Mouse (Mus musculus) kidney, embryonic 16.5 days (tissue): ENCODE results near the gene Orc1. TPM values are rescaled to one million over a fixed set of nuclear protein-coding genes. Genes with fewer than 3 reads are reported as not detected.

Source experiments
- ATAC-seq: fragments of 200-750 bp; cut with Nextera tagmentation; 2 replicates; pipeline ENCODE4 v1.8.0; 2017; ENCODE audit warnings: moderate TSS enrichment; ENCODE audit not compliant: low FRiP score, low TSS enrichment
- H3K27ac ChIP-seq: fragments of 300-500 bp; sonication (generic); 2 replicates; pipeline ENCODE4 v1.5.1; 2014; ENCODE audit warnings: low read length
- H3K27me3 ChIP-seq: fragments of 300-500 bp; sonication (generic); 2 replicates; pipeline ENCODE4 v1.6.1; 2014; ENCODE audit warnings: low read length, control low read depth, mixed read lengths; ENCODE audit not compliant: insufficient read depth
- H3K36me3 ChIP-seq: fragments of 300-500 bp; sonication (generic); 2 replicates; pipeline ENCODE4 v1.6.1; 2014; ENCODE audit warnings: low read length, control low read depth, mixed read lengths; ENCODE audit not compliant: insufficient read depth
- H3K4me1 ChIP-seq: fragments of 300-500 bp; sonication (generic); 2 replicates; pipeline ENCODE4 v1.6.1; 2014; ENCODE audit warnings: low read length, control low read depth, mixed read lengths; ENCODE audit not compliant: insufficient read depth
- H3K4me2 ChIP-seq: fragments of 300-500 bp; sonication (generic); replicated peaks from 2 replicates; pipeline ENCODE4 v1.6.1; 2014; ENCODE audit warnings: low read depth, low read length
- H3K4me3 ChIP-seq: fragments of 300-500 bp; sonication (generic); 2 replicates; pipeline ENCODE4 v1.5.1; 2014; ENCODE audit warnings: mild to moderate bottlenecking, low read length
- H3K9ac ChIP-seq: fragments of 300-500 bp; sonication (generic); replicated peaks from 2 replicates; pipeline ENCODE4 v1.6.1; 2014; ENCODE audit warnings: low read length
- H3K9me3 ChIP-seq: fragments of 300-500 bp; sonication (generic); 2 replicates; pipeline ENCODE4 v1.6.1; 2016; ENCODE audit warnings: low read length, control low read depth
- WGBS: fragments of 180-500 bp; shearing (Covaris S2); extraction: QIAGEN DNeasy Blood & Tissue Kit; methylation state at CpG from one replicate; pipeline ENCODE4 v1.1.7; 2014; 5-methylcytosine and 5-hydroxymethylcytosine counted together
- polyA plus RNA-seq: library from polyadenylated mRNA; unstranded; fragments of >200 nt; fragmentation: Nextera tagmentation; extraction: Ambion mirVana; gene quantifications from 2 replicates; pipeline ENCODE4 v1.2.1, GENCODE M21; 2015

Gene Orc1
- polyA plus RNA-seq = 9.7 and 10.4 TPM in 2 replicates

DNA sequence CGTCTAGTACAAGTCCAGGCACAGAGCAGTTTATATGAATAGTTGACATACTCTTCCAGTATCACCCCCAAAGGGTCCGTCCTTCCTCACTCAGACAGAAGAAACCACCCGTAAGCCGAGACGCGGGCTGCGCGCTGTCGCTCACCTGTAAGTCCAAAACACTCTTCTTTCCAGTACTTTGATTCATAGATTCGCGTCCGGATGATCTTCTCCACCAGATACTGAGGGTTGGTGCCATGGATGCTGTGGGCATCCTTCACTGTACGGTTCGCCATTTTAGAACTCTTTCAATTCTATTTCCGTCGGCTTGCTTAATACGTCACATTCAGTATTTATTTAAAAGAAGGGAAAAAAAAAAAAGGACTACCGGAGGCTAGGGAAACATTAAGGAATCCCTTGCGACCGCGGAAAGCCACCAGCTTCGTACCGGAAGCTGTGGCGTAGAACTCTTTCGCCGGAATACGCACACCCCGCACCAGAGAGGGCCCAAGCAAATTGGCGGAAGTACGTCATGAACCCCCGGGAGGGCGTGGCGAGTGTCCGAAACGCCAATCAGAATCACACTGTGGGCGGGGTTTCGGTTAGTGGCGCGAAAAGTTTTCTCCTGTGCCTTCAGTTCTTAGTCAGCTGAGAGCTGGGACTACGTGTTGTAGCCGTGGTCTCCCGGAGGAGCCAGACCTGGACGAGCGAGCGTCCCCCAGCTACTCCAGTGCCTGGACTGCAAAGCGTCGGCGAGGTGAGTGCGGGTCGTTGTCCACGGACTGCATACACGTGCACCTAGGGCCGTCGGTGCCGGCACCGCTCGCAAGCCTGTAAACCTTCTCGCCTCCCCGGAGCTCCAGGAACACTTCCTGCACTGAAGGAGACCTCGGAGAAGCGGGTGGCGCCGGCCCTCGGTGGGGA is at the start of gene Orc1, which contains the start of gene Prpf38a:
Orc1 (plus strand) TSS at position 584 of the 903 bp plus-strand sequence.
Prpf38a (minus strand) TSS at position 497 of the 903 bp plus-strand sequence.
- H3K27me3 ChIP-seq = no peaks in the 10 kb centered on the region
- H3K4me3 ChIP-seq = peak within 1 kb of the TSS; percentile 99
- H3K4me1 ChIP-seq = peaks cover 23% of the 10 kb centered on the region
- H3K9ac ChIP-seq = peak within 1 kb of the TSS; percentile 88
- H3K27ac ChIP-seq = peak within 1 kb of the TSS; percentile 82
- peak within 1 kb of the TSS; percentile 90 for H3K4me2 ChIP-seq
- peak; percentile 98 for ATAC-seq
- H3K36me3 ChIP-seq = peaks cover 9% of the 10 kb centered on the region
- H3K9me3 ChIP-seq = no peaks in the 10 kb centered on the region
- under 1% methylated on average over 64 of the region's 64 CpGs for WGBS

DNA sequence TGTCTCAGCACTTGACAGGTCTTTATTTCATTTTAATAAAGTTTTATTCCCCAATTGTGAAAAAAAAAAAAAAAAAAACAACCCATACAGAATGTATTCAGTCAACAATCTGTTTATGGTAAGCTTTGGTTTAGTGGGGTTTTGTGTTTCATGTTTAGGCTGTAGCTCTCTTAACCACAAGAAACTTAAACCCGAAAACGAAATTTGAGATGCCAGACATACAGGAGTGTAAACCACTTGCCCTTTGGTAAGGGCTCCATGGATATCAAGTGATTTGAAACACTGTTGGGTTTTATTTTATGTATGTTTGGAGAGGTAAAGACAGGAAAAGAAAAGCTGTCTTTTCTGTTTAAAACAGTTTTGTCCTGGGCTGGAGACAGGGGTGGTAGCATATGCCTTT is 39.5 kb upstream of the Orc1 start:
- no peaks in the 10 kb centered on the region for H3K9me3 ChIP-seq
- no peak overlapping the region for H3K4me2 ChIP-seq
- 65% methylated on average over 2 of the region's 2 CpGs for WGBS
- H3K9ac ChIP-seq = no peak overlapping the region
- no peak overlapping the region for H3K27ac ChIP-seq
- no peaks in the 10 kb centered on the region for H3K27me3 ChIP-seq
- no peaks in the 10 kb centered on the region for H3K4me1 ChIP-seq
- ATAC-seq = no peak
- H3K36me3 ChIP-seq = peaks cover 10% of the 10 kb centered on the region; the same call in 1 of the 2 replicates
- H3K4me3 ChIP-seq = no peak overlapping the region

DNA sequence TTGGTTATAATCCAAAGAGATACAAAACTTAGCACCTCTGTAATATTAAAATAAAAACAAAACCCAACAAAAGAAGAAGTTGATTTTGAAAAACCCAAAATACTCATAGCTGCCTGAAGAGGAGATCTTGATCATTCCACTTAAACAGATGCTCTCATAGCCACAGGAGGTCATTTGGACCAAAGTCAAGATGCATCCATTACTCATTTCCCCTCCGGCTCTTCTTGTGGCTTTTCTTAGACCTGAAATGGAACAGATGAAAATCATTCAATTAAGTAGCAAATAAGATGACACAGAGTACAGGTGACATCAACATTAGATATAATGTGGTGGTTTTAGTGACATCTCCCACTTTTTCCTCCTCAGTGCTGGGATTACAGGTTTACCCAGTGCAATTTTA is 14.2 kb upstream of the Orc1 start:
- Histone ChIP-seq H3K4me1 (no peaks in the 10 kb centered on the region), H3K4me3 (no peak overlapping the region), H3K27ac (no peak overlapping the region), H3K4me2 (no peak overlapping the region), H3K9ac (no peak overlapping the region), H3K9me3 (no peaks in the 10 kb centered on the region), H3K36me3 (peaks cover 47% of the 10 kb centered on the region), H3K27me3 (no peaks in the 10 kb centered on the region)
- WGBS = 67% methylated on average over 1 of the region's 1 CpGs
- no peak for ATAC-seq

DNA sequence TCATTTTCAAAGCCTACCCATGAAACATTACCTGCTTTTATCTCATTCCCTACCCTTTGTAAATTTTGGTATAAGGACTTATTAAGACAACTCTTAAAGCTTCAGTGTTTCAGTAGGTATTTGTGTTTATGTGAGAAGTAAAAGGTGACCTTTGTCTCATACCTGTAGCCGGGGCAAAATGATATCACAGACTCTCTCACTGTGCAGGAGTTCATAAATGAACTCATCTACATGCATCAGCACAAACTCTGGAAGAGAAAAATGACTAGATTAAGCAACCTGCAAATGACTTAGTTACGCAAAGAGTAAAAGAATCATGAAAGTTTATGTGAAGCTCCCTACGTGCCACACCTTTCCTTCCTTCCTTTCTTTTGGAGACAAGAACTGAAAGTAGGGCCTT is 6.6 kb upstream of the Orc1 start:
- Histone ChIP-seq H3K4me2 (no peak overlapping the region), H3K4me1 (peaks cover 5% of the 10 kb centered on the region), H3K9me3 (no peaks in the 10 kb centered on the region), H3K4me3 (no peak overlapping the region), H3K36me3 (peaks cover 43% of the 10 kb centered on the region), H3K27me3 (no peaks in the 10 kb centered on the region), H3K27ac (no peak overlapping the region), H3K9ac (no peak overlapping the region)
- ATAC-seq = no peak
- WGBS = 95% methylated on average over 3 of the region's 3 CpGs

DNA sequence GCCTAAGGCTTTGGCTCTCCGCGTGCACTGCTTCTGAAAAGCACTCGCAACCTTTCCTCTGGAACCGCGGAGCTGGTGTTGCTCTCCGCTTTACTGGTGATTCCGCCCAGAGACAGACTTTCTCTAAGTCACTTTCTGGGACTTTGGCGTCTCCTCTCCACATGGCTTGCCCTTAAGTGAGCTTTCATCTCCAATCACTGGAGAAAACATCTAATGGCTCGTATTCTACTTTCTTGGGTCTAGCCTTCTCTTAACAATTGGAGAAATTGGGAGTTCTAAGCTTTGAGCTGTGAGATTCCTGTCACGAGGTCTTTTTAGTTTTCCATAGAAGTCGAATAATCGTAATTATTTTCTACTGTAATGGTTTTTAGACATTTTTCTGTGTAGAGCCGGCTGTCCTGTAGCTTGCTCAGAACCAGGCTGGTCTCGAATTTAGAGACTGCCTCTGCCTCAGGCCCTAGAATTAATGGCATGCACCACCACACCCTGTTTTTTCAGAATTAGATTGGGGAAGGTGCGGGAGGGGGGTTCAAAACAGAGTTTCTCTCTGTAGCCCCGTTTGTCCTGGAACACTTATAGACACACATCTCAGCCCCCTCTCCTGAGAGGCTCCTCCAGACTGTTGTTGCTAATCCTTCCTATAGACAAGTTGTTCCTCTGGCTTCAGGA is 654 bp downstream of the Orc1 start:
- H3K4me1 ChIP-seq = peaks cover 23% of the 10 kb centered on the region
- H3K9ac ChIP-seq = peak overlapping the region; percentile 84
- WGBS = under 1% methylated on average over 16 of the region's 16 CpGs
- peak overlapping the region; percentile 99 for H3K4me3 ChIP-seq
- H3K4me2 ChIP-seq = peak overlapping the region; percentile 90
- H3K27ac ChIP-seq = peak overlapping the region; percentile 79
- no peaks in the 10 kb centered on the region for H3K9me3 ChIP-seq
- ATAC-seq = no peak
- H3K27me3 ChIP-seq = no peaks in the 10 kb centered on the region
- peaks cover 7% of the 10 kb centered on the region for H3K36me3 ChIP-seq

DNA sequence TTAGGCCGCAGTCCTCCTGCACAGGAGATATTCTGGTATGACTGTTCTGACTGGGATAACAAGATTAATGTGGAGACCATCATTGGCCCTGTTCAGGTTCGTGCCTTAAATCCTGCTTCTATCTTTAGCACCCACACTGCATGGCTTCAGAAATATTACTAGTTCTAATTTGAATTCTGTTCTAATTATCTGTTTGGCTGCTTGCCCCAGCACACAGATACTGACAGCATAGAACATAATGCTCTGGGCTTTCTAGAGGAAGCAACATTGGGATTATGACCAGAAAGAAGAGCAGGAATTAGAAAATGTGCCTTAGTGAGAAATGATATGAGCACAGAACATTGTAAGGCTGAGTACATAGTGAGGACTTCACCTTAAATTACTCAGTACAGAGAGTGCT is 14.2 kb downstream of the Orc1 start:
- Histone ChIP-seq H3K27ac (no peak overlapping the region), H3K9me3 (no peaks in the 10 kb centered on the region), H3K4me2 (no peak overlapping the region), H3K4me3 (no peak overlapping the region), H3K27me3 (no peaks in the 10 kb centered on the region), H3K4me1 (no peaks in the 10 kb centered on the region), H3K36me3 (peaks cover 4% of the 10 kb centered on the region; the same call in 1 of the 2 replicates), H3K9ac (no peak overlapping the region)
- WGBS = 89% methylated on average over 2 of the region's 2 CpGs
- no peak for ATAC-seq

DNA sequence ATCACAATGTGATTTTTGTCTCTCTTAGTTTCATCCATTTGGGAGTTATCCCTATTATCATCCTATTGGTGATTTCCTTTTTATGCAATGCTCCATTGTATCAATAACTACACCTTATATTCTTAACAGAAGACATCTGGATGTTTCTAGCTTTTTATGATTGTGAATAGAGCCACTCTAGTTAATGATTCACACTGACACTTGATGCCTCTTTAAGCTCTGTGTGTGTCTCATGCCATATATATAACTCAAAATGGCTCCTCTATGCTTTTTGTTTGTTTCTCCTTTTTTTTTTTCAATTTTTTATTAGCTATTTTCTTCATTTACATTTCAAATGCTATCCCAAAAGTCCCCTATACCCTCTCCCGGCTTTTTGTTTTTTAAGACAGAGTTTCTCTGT is 16.6 kb downstream of the Orc1 start:
- peaks cover 11% of the 10 kb centered on the region; the same call in 1 of the 2 replicates for H3K36me3 ChIP-seq
- 90% methylated on average over 1 of the region's 1 CpGs for WGBS
- H3K4me2 ChIP-seq = no peak overlapping the region
- H3K4me1 ChIP-seq = no peaks in the 10 kb centered on the region
- no peaks in the 10 kb centered on the region for H3K27me3 ChIP-seq
- ATAC-seq = no peak
- H3K27ac ChIP-seq = no peak overlapping the region
- no peak overlapping the region for H3K9ac ChIP-seq
- no peaks in the 10 kb centered on the region for H3K9me3 ChIP-seq
- no peak overlapping the region for H3K4me3 ChIP-seq

DNA sequence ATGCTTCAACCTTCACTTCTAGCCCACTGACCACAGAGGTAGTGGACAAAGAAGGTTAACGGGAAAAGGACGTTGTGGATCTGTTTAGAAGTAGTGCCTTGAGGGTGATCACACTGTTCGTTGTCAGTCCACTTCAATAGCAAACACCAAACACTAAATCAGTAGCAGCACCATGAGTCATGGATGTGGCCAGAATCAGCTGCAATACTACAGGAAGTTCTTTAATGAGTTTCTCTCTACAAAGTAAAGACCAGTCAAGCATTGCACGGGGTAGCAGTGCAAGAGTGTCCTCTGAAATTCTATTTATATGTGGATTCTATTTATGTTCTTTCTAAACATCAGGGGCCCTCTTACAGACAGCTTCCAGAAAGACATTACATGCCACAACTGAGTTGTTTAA is 19.1 kb downstream of the Orc1 start:
- ATAC-seq = no peak
- Histone ChIP-seq H3K4me2 (no peak overlapping the region), H3K36me3 (peaks cover 24% of the 10 kb centered on the region), H3K9ac (no peak overlapping the region), H3K4me1 (no peaks in the 10 kb centered on the region), H3K27me3 (no peaks in the 10 kb centered on the region), H3K4me3 (no peak overlapping the region), H3K9me3 (peaks cover 3% of the 10 kb centered on the region; the same call in 1 of the 2 replicates), H3K27ac (no peak overlapping the region)
- 79% methylated on average over 4 of the region's 4 CpGs for WGBS

DNA sequence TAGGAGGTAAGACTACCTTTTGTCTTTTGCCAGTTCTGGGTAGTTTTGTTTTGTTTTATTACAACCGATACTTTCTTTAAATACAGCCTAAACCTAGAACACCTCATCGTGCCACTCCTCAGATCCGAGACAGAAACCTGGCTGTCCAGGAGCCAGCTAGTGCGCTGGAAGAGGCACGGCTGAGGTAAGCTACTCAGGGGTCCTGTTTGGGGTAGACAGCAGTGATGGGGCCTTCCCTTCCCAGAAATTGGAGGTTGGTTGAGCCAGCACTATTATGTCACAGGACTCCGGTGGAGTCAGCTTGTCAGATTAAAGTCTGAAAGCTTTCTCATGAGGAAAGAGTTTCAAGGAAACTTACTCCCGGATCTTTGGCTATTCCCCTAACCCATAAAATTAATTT is 22.6 kb downstream of the Orc1 start:
- Histone ChIP-seq H3K4me3 (no peak overlapping the region), H3K27ac (no peak overlapping the region), H3K9ac (no peak overlapping the region), H3K4me1 (no peaks in the 10 kb centered on the region), H3K27me3 (no peaks in the 10 kb centered on the region), H3K4me2 (no peak overlapping the region), H3K9me3 (peaks cover 3% of the 10 kb centered on the region; the same call in 1 of the 2 replicates), H3K36me3 (peaks cover 46% of the 10 kb centered on the region)
- ATAC-seq = no peak
- 92% methylated on average over 7 of the region's 7 CpGs for WGBS
